Mouse (Mus musculus) neural tube, embryonic 15.5 days (tissue): ENCODE data around the gene Rtkn2. TPM values are rescaled to one million over a fixed set of nuclear protein-coding genes. Genes with fewer than 3 reads are reported as not detected.

Experiments used
- ATAC-seq: fragments of 200-750 bp; cut with Nextera tagmentation; 2 replicates; pipeline ENCODE4 v1.8.0; 2017; ENCODE audit warnings: mild to moderate bottlenecking, moderate TSS enrichment, moderate library complexity; ENCODE audit not compliant: low FRiP score
- H3K27ac ChIP-seq: fragments of 300-500 bp; sonication (generic); replicated peaks from 2 replicates; pipeline ENCODE4 v1.5.1; 2015; ENCODE audit warnings: mild to moderate bottlenecking, inconsistent platforms
- H3K27me3 ChIP-seq: fragments of 300-500 bp; sonication (generic); replicated peaks from 2 replicates; pipeline ENCODE4 v1.6.1; 2015; ENCODE audit warnings: inconsistent platforms
- H3K36me3 ChIP-seq: fragments of 300-500 bp; sonication (generic); 2 replicates; pipeline ENCODE4 v1.6.1; 2015; ENCODE audit warnings: inconsistent platforms
- H3K4me1 ChIP-seq: fragments of 300-500 bp; sonication (generic); 2 replicates; pipeline ENCODE4 v1.6.1; 2015; ENCODE audit warnings: inconsistent platforms
- H3K4me2 ChIP-seq: fragments of 300-500 bp; sonication (generic); 2 replicates; pipeline ENCODE4 v1.6.1; 2015; ENCODE audit warnings: inconsistent platforms, mild to moderate bottlenecking, moderate library complexity
- H3K4me3 ChIP-seq: fragments of 300-500 bp; sonication (generic); replicated peaks from 2 replicates; pipeline ENCODE4 v1.5.1; 2015; ENCODE audit warnings: mild to moderate bottlenecking, inconsistent platforms
- H3K9ac ChIP-seq: fragments of 300-500 bp; sonication (generic); replicated peaks from 2 replicates; pipeline ENCODE4 v1.6.1; 2015; ENCODE audit warnings: mild to moderate bottlenecking, inconsistent platforms
- H3K9me3 ChIP-seq: fragments of 300-500 bp; sonication (generic); replicated peaks from 2 replicates; pipeline ENCODE4 v1.6.1; 2016; ENCODE audit warnings: inconsistent platforms
- WGBS: fragments of 180-500 bp; shearing (Covaris S2); methylation state at CpG from one replicate; pipeline ENCODE4 v1.1.7; 2015; ENCODE audit warnings: mixed read lengths; 5-methylcytosine and 5-hydroxymethylcytosine counted together
- polyA plus RNA-seq: library from polyadenylated mRNA; unstranded; fragments of >200 nt; fragmentation: Nextera tagmentation; extraction: Ambion mirVana; gene quantifications from 2 replicates; pipeline ENCODE4 v1.2.1, GENCODE M21; 2015

Gene Rtkn2
- polyA plus RNA-seq, 1 experiment from 2014 or later, result 2.6 TPM

DNA sequence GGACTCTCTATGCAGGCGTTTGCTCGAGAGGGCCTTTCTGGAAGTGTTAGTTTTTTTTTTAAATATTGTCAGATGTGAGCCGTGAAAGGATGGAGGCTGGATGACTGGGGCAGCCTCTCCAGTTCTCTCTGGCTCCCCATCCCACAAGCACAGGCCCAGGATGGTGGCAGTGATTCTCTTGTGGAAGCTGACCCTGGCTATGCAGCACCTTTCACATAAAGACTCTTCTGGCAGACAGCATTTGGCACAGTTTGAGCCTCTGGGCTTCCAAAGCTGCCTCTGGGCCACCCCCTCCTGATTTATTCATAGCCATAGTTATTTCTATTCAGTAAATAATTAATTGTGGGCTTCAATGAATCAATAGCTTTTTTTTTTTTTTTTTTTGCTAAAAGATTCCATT, 46.3 kb downstream of the Rtkn2 start:
- 75% methylated on average over 3 of the region's 3 CpGs for WGBS
- no peaks in the 10 kb centered on the region for H3K27me3 ChIP-seq
- H3K9me3 ChIP-seq, result no peaks in the 10 kb centered on the region
- no peak overlapping the region for H3K4me3 ChIP-seq
- no peaks in the 10 kb centered on the region for H3K36me3 ChIP-seq
- no peak overlapping the region for H3K9ac ChIP-seq
- ATAC-seq, result no peak
- H3K4me1 ChIP-seq, result peaks cover 2% of the 10 kb centered on the region; the same call in 1 of the 2 replicates
- H3K27ac ChIP-seq, result no peak overlapping the region
- no peak overlapping the region for H3K4me2 ChIP-seq

DNA sequence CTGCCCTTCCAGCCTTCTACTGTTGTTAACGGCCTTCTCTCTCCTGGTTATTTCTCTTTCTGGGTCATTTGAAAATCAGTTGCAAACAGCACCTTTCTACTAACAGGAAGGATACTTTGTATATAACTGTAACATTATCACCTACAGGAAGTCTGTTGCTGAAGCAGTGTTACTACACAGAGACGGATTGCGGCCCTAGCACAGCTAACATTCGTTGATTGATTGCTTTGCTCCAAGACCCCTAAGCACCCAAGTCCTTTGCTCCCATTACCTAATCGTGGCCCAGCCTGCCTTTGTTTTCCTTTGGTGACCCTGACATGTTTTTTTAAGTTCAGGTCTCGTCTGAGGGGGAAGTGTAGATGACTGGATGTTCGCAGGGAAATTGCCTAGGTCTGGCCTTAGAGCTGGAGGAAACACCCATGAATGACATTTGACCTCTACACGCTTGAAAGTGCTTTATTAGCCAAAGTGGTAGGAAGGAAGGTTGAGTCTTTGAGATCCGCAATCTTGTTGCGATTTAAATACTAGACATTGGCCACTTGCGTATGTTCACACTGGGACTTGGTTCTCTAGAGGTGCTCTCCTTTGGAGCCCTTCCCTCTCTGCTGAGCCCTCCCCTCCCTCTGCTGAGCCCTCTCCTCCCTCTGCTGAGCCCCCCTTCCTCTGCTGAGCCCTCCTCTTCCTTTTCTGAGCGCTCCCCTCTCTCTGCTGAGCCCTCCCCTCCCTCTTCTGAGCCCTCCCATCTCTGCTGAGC, 49.1 kb downstream of the Rtkn2 start:
- H3K9ac ChIP-seq, result no peak overlapping the region
- ATAC-seq, result no peak

DNA sequence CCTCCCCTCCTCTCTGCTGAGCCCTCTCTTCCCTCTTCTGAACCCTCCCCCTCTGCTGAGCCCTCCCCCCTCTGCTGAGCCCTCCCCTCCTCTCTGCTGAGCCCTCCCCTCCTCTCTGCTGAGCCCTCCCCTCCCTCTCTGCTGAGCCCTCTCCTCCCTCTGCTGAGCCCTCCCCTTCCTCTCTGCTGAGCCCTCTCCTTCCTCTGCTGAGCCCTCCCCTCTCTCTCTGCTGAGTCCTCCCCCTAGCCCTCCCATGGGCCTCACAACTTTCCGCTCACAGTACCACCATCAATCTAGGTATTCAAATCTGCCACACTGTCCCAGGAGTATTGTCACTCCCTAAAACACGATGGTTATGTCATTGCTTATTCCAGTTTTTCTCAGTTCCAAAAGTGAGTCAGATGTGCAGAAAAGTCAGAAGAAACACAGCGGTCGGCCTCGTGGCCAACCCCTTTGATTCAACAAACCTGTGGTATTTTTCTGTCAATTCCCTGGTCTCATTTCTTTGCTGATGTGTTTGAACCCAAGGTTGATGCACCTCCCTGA, 49.8 kb downstream of the Rtkn2 start:
- H3K4me3 ChIP-seq, result no peak overlapping the region
- H3K27ac ChIP-seq, result no peak overlapping the region
- no peaks in the 10 kb centered on the region for H3K36me3 ChIP-seq
- no peaks in the 10 kb centered on the region for H3K27me3 ChIP-seq
- H3K4me2 ChIP-seq, result no peak overlapping the region
- H3K9me3 ChIP-seq, result no peaks in the 10 kb centered on the region
- ATAC-seq, result no peak
- H3K9ac ChIP-seq, result no peak overlapping the region
- 62% methylated on average over 5 of the region's 5 CpGs for WGBS
- peaks cover 2% of the 10 kb centered on the region; the same call in 1 of the 2 replicates for H3K4me1 ChIP-seq

More for the DNA sequence above, 49.1 kb downstream of the Rtkn2 start:
- Histone ChIP-seq H3K9me3 (no peaks in the 10 kb centered on the region), H3K4me3 (no peak overlapping the region), H3K27me3 (no peaks in the 10 kb centered on the region), H3K4me1 (peaks cover 2% of the 10 kb centered on the region; the same call in 1 of the 2 replicates), H3K4me2 (no peak overlapping the region), H3K36me3 (no peaks in the 10 kb centered on the region), H3K27ac (no peak overlapping the region)
- 77% methylated on average over 12 of the region's 12 CpGs for WGBS

DNA sequence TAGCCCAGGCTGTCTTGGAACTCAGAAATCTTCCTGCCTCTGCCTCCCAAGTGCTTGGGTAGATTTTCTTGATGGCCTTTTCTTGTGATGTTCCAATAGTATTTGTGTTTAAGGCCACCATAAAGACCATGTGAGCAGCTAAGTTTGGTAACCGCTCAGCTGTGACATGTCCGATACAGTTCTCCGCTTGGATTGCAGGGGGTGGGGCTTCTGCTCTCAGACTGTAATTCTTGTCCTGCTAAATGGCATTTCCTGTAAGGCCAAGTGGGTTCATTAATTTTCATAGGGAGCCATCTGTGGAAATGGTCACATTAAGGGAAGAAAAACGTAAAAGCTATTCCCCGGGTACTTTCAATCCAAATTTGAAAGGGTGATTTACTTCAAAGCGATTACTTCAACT, 50.7 kb downstream of the Rtkn2 start:
- no peak overlapping the region for H3K4me2 ChIP-seq
- no peak overlapping the region for H3K9ac ChIP-seq
- 50% methylated on average over 6 of the region's 6 CpGs for WGBS
- ATAC-seq, result no peak
- no peak overlapping the region for H3K27ac ChIP-seq
- H3K9me3 ChIP-seq, result no peaks in the 10 kb centered on the region
- no peaks in the 10 kb centered on the region for H3K36me3 ChIP-seq
- no peak overlapping the region for H3K4me3 ChIP-seq
- peaks cover 2% of the 10 kb centered on the region; the same call in 1 of the 2 replicates for H3K4me1 ChIP-seq
- no peaks in the 10 kb centered on the region for H3K27me3 ChIP-seq

DNA sequence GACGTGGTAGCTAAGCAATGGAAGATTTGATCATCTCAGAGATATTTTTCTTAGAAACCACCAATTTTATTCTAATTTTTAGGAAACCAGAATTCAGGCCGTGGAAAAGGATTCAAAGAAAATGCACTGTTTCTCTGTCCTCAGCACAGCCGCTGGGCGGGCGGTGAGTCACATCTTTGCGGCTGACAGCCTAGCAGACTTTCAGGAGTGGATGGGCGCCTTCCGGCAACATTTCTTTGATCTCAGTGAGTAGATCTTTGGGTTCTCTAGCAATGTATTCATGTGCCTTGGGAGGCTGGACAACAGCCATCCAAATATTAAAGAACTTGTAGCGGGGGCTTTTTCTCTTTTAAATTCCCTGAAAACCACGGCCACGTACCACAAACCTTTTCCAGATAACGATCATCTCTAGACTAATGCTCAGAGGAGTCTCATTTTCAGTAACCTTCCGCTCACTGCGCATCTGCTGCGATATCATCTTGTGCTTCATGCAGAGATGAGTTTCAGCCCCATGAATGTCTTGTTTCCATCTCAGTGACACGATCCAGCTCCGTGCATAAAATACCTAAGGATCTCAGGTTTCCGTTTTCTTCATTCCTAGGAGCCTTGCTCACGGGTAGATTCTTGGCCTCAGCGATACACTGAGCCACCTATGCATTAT, 56.5 kb downstream of the Rtkn2 start:
- no peaks in the 10 kb centered on the region for H3K36me3 ChIP-seq
- H3K9ac ChIP-seq, result no peak overlapping the region
- no peaks in the 10 kb centered on the region for H3K27me3 ChIP-seq
- WGBS, result 93% methylated on average over 20 of the region's 20 CpGs
- peaks cover 6% of the 10 kb centered on the region; the same call in 1 of the 2 replicates for H3K4me1 ChIP-seq
- no peak for ATAC-seq
- no peaks in the 10 kb centered on the region for H3K9me3 ChIP-seq
- no peak overlapping the region for H3K27ac ChIP-seq
- H3K4me3 ChIP-seq, result no peak overlapping the region
- no peak overlapping the region for H3K4me2 ChIP-seq

DNA sequence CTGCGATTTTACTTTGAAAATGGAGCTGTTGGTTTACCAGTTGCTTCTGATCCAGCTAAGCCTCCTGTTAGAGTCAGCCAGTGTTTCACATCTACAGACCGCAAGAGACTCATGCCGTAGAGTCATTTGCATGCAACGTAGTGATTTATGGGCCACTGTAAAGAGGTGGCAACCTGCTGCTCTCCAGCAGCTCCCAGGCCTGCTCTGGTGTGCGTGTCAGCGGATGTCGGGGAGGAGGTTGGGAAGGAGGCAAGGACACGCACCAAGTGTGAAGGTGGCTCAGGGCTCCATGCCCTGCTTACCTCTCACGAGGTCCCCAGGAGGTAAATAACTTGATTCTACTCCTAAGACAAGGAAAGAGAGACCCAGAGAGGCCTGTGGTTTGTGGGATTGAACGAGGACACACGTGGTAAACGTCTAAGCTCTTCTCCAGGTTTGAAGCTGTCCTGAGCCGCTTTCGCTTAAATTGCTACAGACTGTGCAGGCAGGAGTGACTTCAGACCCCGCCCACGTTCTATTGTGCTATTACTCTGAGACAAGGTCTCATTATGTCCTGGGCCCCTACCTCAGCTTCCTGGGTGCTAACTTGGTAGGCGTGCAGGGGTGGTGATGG, 57.1 kb downstream of the Rtkn2 start:
- no peaks in the 10 kb centered on the region for H3K27me3 ChIP-seq
- H3K4me3 ChIP-seq, result no peak overlapping the region
- ATAC-seq, result no peak
- no peak overlapping the region for H3K4me2 ChIP-seq
- no peaks in the 10 kb centered on the region for H3K9me3 ChIP-seq
- H3K4me1 ChIP-seq, result peaks cover 6% of the 10 kb centered on the region; the same call in 1 of the 2 replicates
- no peak overlapping the region for H3K27ac ChIP-seq
- 69% methylated on average over 17 of the region's 17 CpGs for WGBS
- H3K9ac ChIP-seq, result no peak overlapping the region
- no peaks in the 10 kb centered on the region for H3K36me3 ChIP-seq

DNA sequence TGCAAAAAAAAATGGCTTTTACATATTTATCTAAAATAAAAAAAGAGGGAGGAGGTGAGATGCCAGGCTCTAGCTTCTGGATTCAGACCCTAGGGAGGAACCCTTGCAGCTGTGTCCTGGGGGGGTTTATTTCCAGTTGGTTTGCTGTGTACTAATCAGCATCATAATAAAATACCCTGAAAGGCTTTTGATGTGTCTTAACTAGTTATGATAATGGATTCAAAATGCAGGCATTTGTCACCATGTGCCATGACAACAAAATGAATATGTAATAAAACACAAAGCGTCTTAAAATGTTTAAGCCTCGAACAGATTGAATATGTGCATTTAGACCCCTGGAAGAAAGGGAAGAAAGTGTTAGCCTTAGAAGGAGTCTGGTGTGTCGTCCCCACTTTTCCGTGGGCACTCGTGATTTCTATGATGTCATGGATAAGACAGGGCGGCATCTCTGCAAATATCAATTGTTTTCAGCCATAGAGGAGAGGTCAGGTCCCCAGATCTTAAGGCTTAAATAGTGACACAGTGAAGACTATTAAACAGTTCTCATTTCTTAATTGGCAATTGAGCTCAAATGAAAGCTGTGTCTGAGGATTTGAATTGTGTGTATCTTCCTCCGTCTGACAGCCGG, 59.7 kb downstream of the Rtkn2 start:
- Histone ChIP-seq H3K9me3 (no peaks in the 10 kb centered on the region), H3K27me3 (no peaks in the 10 kb centered on the region), H3K36me3 (no peaks in the 10 kb centered on the region), H3K9ac (no peak overlapping the region), H3K4me1 (peaks cover 10% of the 10 kb centered on the region; the same call in 1 of the 2 replicates), H3K4me2 (no peak overlapping the region), H3K27ac (no peak overlapping the region), H3K4me3 (no peak overlapping the region)
- 41% methylated on average over 8 of the region's 8 CpGs for WGBS
- no peak for ATAC-seq

DNA sequence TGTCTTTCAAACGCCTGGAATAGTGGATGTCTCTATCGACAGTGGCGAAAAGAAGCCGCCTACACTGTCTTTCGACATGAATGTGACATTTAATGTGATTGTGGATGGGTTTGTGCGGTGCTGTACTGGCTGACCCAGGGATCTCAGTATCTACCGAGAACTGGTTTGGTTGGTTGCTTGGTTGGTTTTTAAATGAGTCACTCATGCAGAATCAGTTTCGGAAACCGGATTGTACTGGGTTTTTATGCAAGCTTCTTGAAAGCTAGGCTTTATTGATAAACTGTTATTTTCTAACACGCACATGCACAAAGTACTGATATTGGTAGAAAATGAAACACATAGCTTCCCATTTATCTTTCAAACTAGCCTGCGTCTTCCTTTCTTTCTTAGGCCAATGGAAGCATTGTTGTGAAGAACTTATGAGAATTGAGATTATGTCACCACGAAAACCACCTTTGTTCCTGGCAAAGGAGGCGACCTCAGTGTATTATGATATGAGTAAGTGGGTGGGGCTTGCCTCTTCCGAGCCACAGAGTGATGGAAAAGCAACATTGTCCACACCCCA, 60.4 kb downstream of the Rtkn2 start:
- H3K4me3 ChIP-seq, result no peak overlapping the region
- no peak overlapping the region for H3K9ac ChIP-seq
- H3K36me3 ChIP-seq, result no peaks in the 10 kb centered on the region
- no peak for ATAC-seq
- no peaks in the 10 kb centered on the region for H3K27me3 ChIP-seq
- H3K4me2 ChIP-seq, result no peak overlapping the region
- 68% methylated on average over 14 of the region's 14 CpGs for WGBS
- no peak overlapping the region for H3K27ac ChIP-seq
- no peaks in the 10 kb centered on the region for H3K9me3 ChIP-seq
- H3K4me1 ChIP-seq, result peaks cover 15% of the 10 kb centered on the region; the same call in 1 of the 2 replicates

DNA sequence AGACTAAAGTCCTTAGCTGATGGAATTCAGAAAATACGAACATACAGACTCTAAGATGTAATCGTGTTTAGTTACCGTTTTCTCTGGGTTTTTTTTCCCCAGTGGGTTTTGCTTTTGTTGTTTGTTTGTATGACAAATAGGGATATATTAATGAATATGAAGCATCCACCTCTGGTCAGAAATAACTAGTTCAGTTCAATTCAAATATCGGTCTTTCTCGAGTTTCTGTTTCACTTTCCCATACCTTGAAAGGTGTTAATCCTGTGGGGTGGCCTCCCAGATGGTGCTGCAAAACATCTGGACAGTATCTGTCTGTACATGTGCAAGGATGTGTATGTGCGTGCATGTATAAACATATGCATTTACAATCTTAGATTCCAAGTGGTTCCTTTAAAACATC, 61.0 kb downstream of the Rtkn2 start:
- Histone ChIP-seq H3K27me3 (no peaks in the 10 kb centered on the region), H3K4me3 (no peak overlapping the region), H3K9ac (no peak overlapping the region), H3K4me1 (peaks cover 19% of the 10 kb centered on the region; the same call in 1 of the 2 replicates), H3K36me3 (no peaks in the 10 kb centered on the region), H3K9me3 (no peaks in the 10 kb centered on the region), H3K4me2 (no peak overlapping the region), H3K27ac (no peak overlapping the region)
- no peak for ATAC-seq
- 86% methylated on average over 6 of the region's 6 CpGs for WGBS

DNA sequence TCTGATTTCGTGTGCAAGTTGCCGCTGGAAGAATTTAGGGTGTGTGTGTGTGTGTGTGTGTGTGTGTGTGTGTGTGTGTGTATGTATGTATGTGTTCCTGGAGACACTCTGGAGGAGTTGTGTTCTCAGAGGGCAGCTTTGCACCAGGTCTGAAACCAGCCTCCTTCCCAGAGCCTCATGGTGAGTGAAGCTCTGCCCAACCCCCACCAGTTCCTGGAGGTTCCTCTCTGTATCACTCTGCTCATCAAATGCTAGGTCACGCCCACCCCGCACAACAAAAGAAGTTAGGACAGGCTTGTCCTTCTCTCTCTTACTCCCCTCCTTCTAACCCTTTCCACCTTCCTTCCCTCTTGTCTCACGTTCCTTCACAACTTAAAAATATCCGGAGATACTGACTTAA, 64.6 kb downstream of the Rtkn2 start:
- H3K4me3 ChIP-seq, result no peak overlapping the region
- H3K36me3 ChIP-seq, result no peaks in the 10 kb centered on the region
- 36% methylated on average over 6 of the region's 6 CpGs for WGBS
- peaks cover 18% of the 10 kb centered on the region; the same call in 1 of the 2 replicates for H3K4me1 ChIP-seq
- H3K9ac ChIP-seq, result no peak overlapping the region
- H3K27ac ChIP-seq, result no peak overlapping the region
- H3K9me3 ChIP-seq, result no peaks in the 10 kb centered on the region
- no peak for ATAC-seq
- no peaks in the 10 kb centered on the region for H3K27me3 ChIP-seq
- no peak overlapping the region for H3K4me2 ChIP-seq

DNA sequence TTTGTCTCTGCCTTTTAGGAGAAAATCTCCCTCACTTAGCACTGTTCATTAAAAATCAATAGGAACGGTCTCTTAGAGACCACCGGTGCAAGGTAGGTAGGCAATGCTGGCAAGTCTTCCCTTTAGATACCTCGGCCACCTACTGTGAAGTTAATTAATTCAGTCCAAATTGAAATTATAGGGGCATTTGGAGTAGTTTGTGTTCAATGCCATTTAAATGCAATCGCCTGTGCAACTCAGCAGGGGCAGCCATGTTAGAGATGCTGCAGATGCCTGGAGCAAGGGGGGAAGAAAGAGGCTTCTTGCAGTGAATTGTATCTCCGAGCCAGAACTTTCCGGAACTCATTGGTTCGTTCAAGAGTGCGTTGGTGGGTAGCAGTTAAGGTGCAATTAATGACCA, 65.5 kb downstream of the Rtkn2 start:
- H3K36me3 ChIP-seq, result no peaks in the 10 kb centered on the region
- no peaks in the 10 kb centered on the region for H3K9me3 ChIP-seq
- ATAC-seq, result peak; percentile 73; the same call in 1 of the 2 replicates
- no peak overlapping the region for H3K4me3 ChIP-seq
- H3K9ac ChIP-seq, result no peak overlapping the region
- no peak overlapping the region for H3K4me2 ChIP-seq
- peaks cover 13% of the 10 kb centered on the region; the same call in 1 of the 2 replicates for H3K4me1 ChIP-seq
- H3K27ac ChIP-seq, result 0 out of 2 replicates have a peak overlapping the region, but pooled peaks have one; percentile 61
- H3K27me3 ChIP-seq, result no peaks in the 10 kb centered on the region
- 34% methylated on average over 8 of the region's 8 CpGs for WGBS
